Mouse (Mus musculus) left cerebral cortex, adult 8-10 months (tissue): ENCODE measurements at regions not wholly inside any gene's neighbourhood (a gene's known extent, or its start where the extent isn't known, plus 50 kb on each side); places are given as distances from the start of the nearest gene placed in this dataset.
A peak's percentile ranks its signal among the peaks of the same experiment; 100 is the strongest.

Experiments used
- DNase-seq, 2 experiments: peaks; one replicate each; pipeline ENCODE4 v3.0.0; 2022; ENCODE audit warnings: low spot score in 2 of 2

DNA sequence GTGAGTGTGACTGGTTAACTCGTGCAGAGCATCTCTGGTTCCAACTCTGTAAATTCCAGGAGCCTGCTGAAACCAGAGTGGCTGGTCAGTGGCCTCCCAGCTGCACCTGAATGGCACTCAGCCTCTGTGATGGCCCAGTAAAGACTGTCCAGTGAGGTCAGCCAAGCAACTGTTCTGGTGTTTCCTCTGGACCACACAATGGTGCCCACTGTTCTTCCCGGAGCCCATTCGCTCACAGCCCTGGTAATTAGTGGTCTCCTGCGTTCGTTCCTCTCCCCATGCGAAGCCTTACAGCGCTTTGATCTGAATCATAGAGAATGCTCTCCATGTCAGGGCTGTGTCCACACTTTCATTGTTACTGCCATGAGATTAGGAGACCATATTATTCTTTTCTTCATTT, 75.5 kb downstream of the Enkur start:
- no peak for DNase-seq

GRCm38 (mm10) chr2:21126531-21126930, 78.6 kb downstream of the Enkur start:
- no peak for DNase-seq

GRCm38 (mm10) chr2:21122421-21122820, 82.7 kb downstream of the Enkur start:
- DNase-seq = no peak

GRCm38 (mm10) chr2:21121663-21122062, 83.5 kb downstream of the Enkur start:
- no peak for DNase-seq

DNA sequence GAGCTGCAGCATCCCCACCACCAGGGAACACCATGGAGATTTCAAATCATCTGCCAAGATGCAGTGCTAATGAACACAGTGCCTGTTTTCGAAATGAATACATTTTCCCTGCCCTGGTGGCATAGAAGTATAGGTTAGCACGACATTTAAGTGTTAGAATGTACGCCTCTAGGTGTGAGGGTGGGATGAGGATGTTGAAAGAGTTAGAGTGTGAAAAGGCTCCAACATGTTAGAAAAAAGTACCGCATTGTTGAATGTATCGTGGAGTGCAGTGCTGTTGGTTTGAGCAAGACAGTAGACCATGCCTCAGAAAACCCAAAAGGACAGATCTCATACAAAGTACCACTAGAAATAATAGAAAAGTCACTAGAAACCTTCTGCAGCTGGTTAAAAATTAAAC, 88.3 kb downstream of the Enkur start:
- DNase-seq = peak in 1 of 2 experiments; percentile 14

- no peak for DNase-seq
Measured at GRCm38 (mm10) chr2:21111527-21111926, 93.6 kb downstream of the Enkur start.

- no peak for DNase-seq
Measured at GRCm38 (mm10) chr2:21100248-21100808, 104.8 kb downstream of the Enkur start.

GRCm38 (mm10) chr2:21091058-21091971, 113.8 kb downstream of the Enkur start:
- DNase-seq = peak in 1 of 2 experiments; percentile 51

- no peak for DNase-seq
Measured at GRCm38 (mm10) chr2:21085517-21085916, 116.8 kb upstream of the Arhgap21 start.

DNA sequence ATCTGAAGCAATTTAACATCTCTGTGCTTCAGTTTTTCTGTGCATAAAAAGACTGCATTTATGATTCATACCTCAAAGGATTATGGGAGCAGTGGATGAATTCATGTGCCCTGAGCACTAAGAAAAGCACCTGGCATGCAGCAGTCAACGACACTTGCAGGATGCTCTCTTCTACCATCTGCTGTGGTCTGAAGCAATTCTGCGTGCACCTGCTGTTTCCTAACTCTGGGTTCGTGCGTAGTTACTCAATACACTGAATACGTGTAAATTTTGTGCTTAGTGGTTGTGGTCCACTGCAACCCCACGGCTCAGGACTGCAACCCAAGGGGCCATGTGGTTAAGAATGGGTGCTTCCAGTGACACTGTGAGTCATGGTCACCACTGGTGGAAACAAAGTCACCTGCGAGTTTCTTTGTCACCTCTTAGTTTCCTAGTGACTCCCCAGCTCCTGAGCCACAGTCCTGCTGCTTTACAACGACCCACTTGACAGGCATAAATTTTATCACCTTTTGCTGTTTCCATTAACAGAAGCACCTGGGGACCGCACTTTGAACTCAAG, 98.7 kb upstream of the Arhgap21 start:
- no peak for DNase-seq

DNA sequence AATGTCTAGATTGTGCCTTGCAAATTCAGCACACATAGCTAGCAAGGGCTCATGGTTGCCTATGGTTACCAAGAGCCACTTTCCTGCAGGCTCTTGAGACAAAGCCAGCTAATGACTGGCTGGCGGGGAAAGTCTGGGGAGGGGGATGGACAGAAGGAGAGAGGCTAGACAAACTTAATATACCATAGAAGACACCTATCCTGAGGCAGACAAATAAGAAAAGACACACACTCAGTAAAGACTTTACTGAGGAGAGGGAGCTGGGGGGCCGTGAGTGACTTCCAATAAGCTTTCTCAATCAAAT, 91.6 kb upstream of the Arhgap21 start:
- DNase-seq = no peak

- no peak for DNase-seq
Measured at GRCm38 (mm10) chr2:21059618-21060346, 91.1 kb upstream of the Arhgap21 start.

GRCm38 (mm10) chr2:21058940-21059339, 90.3 kb upstream of the Arhgap21 start:
- no peak for DNase-seq

- DNase-seq = no peak
Measured at GRCm38 (mm10) chr2:21056450-21057210, 87.9 kb upstream of the Arhgap21 start.

- no peak for DNase-seq
Measured at GRCm38 (mm10) chr2:21055416-21055815, 86.7 kb upstream of the Arhgap21 start.

DNA sequence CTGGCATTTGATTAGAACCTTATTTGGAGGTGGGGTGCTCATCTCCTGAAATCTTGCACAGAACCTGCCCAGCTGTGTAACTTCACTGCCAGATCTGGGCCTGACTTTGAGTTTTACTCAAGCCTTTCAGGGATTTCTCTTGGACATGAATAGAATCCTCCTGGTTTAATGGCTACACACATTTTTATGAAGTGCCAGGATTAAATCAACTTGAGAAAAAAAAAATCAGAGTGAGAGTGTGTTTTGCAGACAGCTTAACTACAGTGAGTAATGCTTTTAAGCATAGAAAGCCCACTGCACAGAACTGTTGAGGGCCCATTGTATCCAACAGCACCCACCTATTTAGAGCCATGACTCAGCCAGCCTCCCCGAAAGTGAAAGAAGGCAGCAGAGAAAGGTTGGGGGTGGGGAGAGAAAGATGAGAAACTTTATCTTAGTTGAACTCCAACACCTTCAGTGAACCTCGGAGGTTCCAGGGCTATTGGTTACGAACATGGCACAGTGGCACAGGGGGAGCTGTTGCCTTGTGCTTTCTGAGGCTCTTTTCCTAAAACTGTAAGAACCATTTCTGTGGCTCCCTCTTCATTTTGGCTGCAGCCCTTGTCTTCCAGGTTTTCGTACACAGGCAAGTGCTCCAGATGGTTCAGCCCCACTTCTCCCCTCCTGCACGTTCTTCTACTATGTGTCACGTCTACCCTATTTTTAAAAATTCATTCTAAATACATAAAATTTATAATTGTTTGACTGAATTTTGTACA, 85.8 kb upstream of the Arhgap21 start:
- peak in 1 of 2 experiments; percentile 58 for DNase-seq

DNA sequence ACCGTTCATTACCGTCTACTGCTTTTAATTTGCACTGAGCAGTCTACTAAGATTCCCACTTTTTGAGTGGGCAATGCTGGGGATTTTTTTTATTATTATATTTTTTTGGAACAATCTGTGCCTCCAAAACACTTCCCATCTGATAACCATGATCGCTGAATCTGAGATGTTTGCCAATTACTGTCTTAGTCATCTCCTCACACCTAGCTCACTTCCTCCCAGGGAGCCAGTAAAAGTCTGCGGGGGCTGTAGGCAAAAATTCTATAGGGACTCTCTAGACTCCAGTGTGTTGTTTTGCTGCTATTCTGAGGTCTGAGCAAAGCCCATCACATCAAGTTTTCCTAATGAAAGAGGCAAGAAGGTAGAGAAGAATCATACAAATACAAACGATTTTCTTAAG, 84.9 kb upstream of the Arhgap21 start:
- peak in 1 of 2 experiments; percentile 76 for DNase-seq

DNA sequence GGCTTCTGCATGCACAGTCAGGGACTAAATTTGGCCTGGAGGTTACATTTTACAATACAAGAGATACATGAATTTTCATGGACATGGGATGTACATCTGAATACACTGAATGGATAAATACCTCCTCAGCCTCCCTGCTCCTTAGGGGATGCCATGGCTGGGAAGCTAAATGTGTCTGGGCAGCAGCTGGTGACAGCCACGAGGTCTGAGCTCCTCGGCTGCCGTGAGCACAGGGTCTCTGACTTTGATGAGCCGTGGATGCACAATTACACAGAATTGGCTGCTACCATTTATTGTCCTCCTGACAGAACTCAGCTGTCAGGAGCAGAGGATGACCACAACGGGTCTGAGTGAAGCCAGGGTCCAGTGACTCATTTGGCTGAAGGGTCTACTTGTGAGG, 80.3 kb upstream of the Arhgap21 start:
- no peak for DNase-seq

- no peak for DNase-seq
Measured at GRCm38 (mm10) chr2:21048226-21048625, 79.5 kb upstream of the Arhgap21 start.

GRCm38 (mm10) chr2:21046503-21047116, 77.9 kb upstream of the Arhgap21 start:
- no peak for DNase-seq
